In the genomic region with DNA sequence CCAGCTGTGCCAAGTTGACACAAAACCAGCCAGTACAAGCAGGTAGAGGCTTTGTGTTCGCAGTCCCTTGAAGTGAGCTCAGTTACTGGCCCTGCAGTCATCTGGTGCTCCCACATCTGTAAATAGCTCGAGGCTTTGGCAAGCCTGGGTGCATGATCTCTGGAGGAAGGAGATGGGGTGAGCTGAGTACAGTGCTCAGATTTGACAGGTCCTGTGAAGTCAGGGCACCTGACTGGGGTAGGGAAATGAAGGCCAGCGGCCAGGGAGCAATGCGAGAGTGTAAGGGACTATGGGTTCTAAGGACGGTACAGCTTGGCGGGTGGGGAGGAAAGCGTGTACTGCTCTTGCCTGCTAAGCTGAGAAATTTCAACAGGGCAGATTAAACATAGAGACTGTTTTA, we compare ENCODE assay signal across 21 mouse cellular contexts. TPM values are rescaled to one million over a fixed set of nuclear protein-coding genes. Genes with fewer than 3 reads are reported as not detected.
DNase-seq lines count a peak whose midpoint lies in the region; ATAC-seq and TF ChIP-seq lines count a peak whose summit lies in the region.
"Had no signal": no experiment of that assay in that cellular context is flagged by ENCODE, and none has a peak within 500 bp of the region (broad histone marks: within the 10 kb centered on the region; RNA-seq: fewer than 3 reads in every experiment).

No protein-coding gene starts in this region.

- peaks cover 26% of the 10 kb centered on the region for H3K4me1 ChIP-seq in lung, embryonic 14.5 days (ENCODE audit: insufficient read depth)
- H3K4me1 ChIP-seq in lung, adult 2 months (ENCODE audit: control insufficient read depth, insufficient read depth, low read length): peaks cover 21% of the 10 kb centered on the region

- no peak overlapping the region for H3K4me3 ChIP-seq in lung, embryonic 14.5 days (ENCODE audit: low read depth, low read length)
- no peak overlapping the region for H3K4me3 ChIP-seq in lung, adult 2 months (replicated peaks; ENCODE audit: extremely low read depth, low read depth, low read length)
- H3K4me3 ChIP-seq: embryonic facial prominence, embryonic 12.5 days; forebrain, embryonic 15.5 days; heart, embryonic 13.5 days; hindbrain, embryonic 10.5 days had no signal

- H3K9ac ChIP-seq in lung, embryonic 14.5 days: no peak overlapping the region
- H3K9ac ChIP-seq: embryonic facial prominence, embryonic 12.5 days; forebrain, embryonic 15.5 days; heart, embryonic 13.5 days; hindbrain, embryonic 14.5 days had no signal

- TF ChIP-seq CTCF in lung, embryonic 14.5 days (IDR thresholded peaks at IDR 0.05; ENCODE audit: low read depth): no peak
- TF ChIP-seq CTCF in lung, adult 2 months (IDR thresholded peaks at IDR 0.05; ENCODE audit: insufficient read depth, low read length): no peak

- H3K9me3 ChIP-seq in lung, embryonic 14.5 days (ENCODE audit: low read depth, low read length): no peaks in the 10 kb centered on the region
- H3K9me3 ChIP-seq: embryonic facial prominence, embryonic 12.5 days; forebrain, embryonic 15.5 days; heart, embryonic 13.5 days; hindbrain, embryonic 10.5 days had no signal

- no peak overlapping the region for H3K4me2 ChIP-seq in lung, embryonic 14.5 days
- H3K4me2 ChIP-seq: embryonic facial prominence, embryonic 12.5 days; forebrain, embryonic 15.5 days; heart, embryonic 13.5 days; hindbrain, embryonic 14.5 days had no signal

- no peak for ATAC-seq in lung, embryonic 14.5 days (ENCODE audit: insufficient read depth)
- ATAC-seq: forebrain, embryonic 15.5 days had no signal

- H3K27me3 ChIP-seq in lung, embryonic 14.5 days (ENCODE audit: insufficient read depth, low read length): no peaks in the 10 kb centered on the region
- H3K27me3 ChIP-seq in splenic B cell, adult 2 months (ENCODE audit: control insufficient read depth, insufficient read depth, low read length, poor library complexity, severe bottlenecking): no peaks in the 10 kb centered on the region
- H3K27me3 ChIP-seq: embryonic facial prominence, embryonic 12.5 days; forebrain, embryonic 15.5 days had no signal

- H3K36me3 ChIP-seq in lung, embryonic 14.5 days (ENCODE audit: insufficient read depth): peaks cover 22% of the 10 kb centered on the region
- H3K36me3 ChIP-seq in splenic B cell, adult 2 months (ENCODE audit: control insufficient read depth, insufficient read depth, low read length, poor library complexity, severe bottlenecking): peaks cover 4% of the 10 kb centered on the region
- H3K36me3 ChIP-seq: G1E had no signal

- intact Hi-C loops in heart, postnatal 25 days (cut with DNase I): no loop called here

- DNase-seq in gastrocnemius, adult 18-20 months (ENCODE audit: low spot score): peak; percentile 39
- no peak for DNase-seq in gastrocnemius, postnatal 4 days (ENCODE audit: low spot score in 2 of 2)
- DNase-seq in heart, adult 8-10 months (ENCODE audit: low spot score): peak; percentile 41
- DNase-seq in heart, postnatal 25 days (ENCODE audit: low spot score): no peak
- no peak for DNase-seq in lung, embryonic 14.5 days
- DNase-seq in lung, adult 2 months: no peak
- DNase-seq in splenic B cell, adult 2 months (ENCODE audit: low read depth, low spot score): peak; percentile 36
- DNase-seq: adrenal gland, adult 8-10 months; adrenal gland, postnatal 36 days; B cell, adult 2 months; cerebellum, adult 11 months; cerebellum, adult 8-10 months; cerebellum, postnatal 14 days; embryo, embryonic 11 days; gastrocnemius, postnatal 25 days had no signal

- TF ChIP-seq POLR2A in lung, adult 2 months (IDR thresholded peaks at IDR 0.05; ENCODE audit: borderline replicate concordance, extremely low read depth, low read depth, low read length): no peak

- 83% methylated on average over 7 of the region's 7 CpGs for WGBS in lung, embryonic 14.5 days
- WGBS in lung, adult 2 months: 85% methylated on average over 7 of the region's 7 CpGs

- peak overlapping the region; percentile 13; the same call in 1 of the 2 replicates for H3K27ac ChIP-seq in lung, embryonic 14.5 days (ENCODE audit: low read depth)
- H3K27ac ChIP-seq: embryonic facial prominence, embryonic 12.5 days; forebrain, embryonic 15.5 days; heart, embryonic 13.5 days; hindbrain, embryonic 14.5 days had no signal

RNA-seq across cellular contexts. Expression of gene St6gal1, which starts 43.7 kb away (rescaled TPM):
- total RNA-seq in gastrocnemius, adult 18-20 months (2021): 1 to 10 TPM; 3.6 to 4.7 TPM
- 10 to 100 TPM; 13.9 to 16.4 TPM for total RNA-seq in gastrocnemius, postnatal 4 days (2021)
- total RNA-seq in heart, adult 8-10 months (2022): 1 to 10 TPM; 7.6 to 9.9 (median 8.8) TPM
- 10 to 100 TPM; 11.5 to 11.7 TPM for total RNA-seq in heart, postnatal 25 days (2021)
- 58.8 and 60.3 TPM in 2 replicates for polyA plus RNA-seq in lung, embryonic 14.5 days (2014; fragmentation: Nextera tagmentation; extraction: Ambion mirVana)
- 22.1 and 28.0 TPM in 2 replicates for polyA plus RNA-seq in lung, adult 2 months (2012; rRNA removed)

Comparison
In these comparisons a context has a peak if more than half of its experiments do, and no peak if none do; other contexts are left out.
1. DNase-seq: peak in gastrocnemius, adult 18-20 months (single experiment), heart, adult 8-10 months (single experiment) and splenic B cell, adult 2 months (single experiment); none in gastrocnemius, postnatal 4 days (0 of 2), heart, postnatal 25 days (single experiment), lung, embryonic 14.5 days (single experiment) and lung, adult 2 months (single experiment).